Mouse (Mus musculus): ENCODE measurements at regions not wholly inside any gene's neighbourhood (a gene's known extent, or its start where the extent isn't known, plus 50 kb on each side); places are given as distances from the start of the nearest gene placed in this dataset.

- TF ChIP-seq ZNF384 (IDR thresholded peaks at IDR 0.05; ENCODE audit: low read depth, low read length) (no peak), ZC3H11A (IDR thresholded peaks at IDR 0.05; ENCODE audit: borderline replicate concordance, low read depth, low read length) (no peak), CHD2 (IDR thresholded peaks at IDR 0.05; ENCODE audit: low read depth, low read length) (no peak)
Observed at GRCm38 (mm10) chr10:98745861-98746260, 168.3 kb upstream of the Atp2b1 start.
